Mouse (Mus musculus) CD4-positive, CD25-positive, alpha-beta regulatory T cell, adult 2 months (primary cell): ENCODE data around the gene Fgfr3.

Source experiments
- DNase-seq: peaks from one replicate; pipeline ENCODE4 v3.0.0-alpha.2; 2012; ENCODE audit warnings: low read depth, low spot score

Gene Fgfr3

GRCm38 (mm10) chr5:33721541-33722265 lies at the start of gene Fgfr3:
TSS of gene Fgfr3 (plus strand) at chr5:33721674.
- peak; percentile 62 for DNase-seq

GRCm38 (mm10) chr5:33674439-33674838 lies 47.0 kb upstream of the Fgfr3 start:
- no peak for DNase-seq

GRCm38 (mm10) chr5:33675964-33676363 lies 45.5 kb upstream of the Fgfr3 start:
- DNase-seq, result peak; percentile 54

GRCm38 (mm10) chr5:33678244-33678643 lies 43.2 kb upstream of the Fgfr3 start:
- DNase-seq, result no peak

GRCm38 (mm10) chr5:33681044-33681443 lies 40.4 kb upstream of the Fgfr3 start:
- peak; percentile 18 for DNase-seq

GRCm38 (mm10) chr5:33681611-33682388 lies 39.7 kb upstream of the Fgfr3 start:
- DNase-seq, result peak; percentile 48

GRCm38 (mm10) chr5:33682963-33683362 lies 38.5 kb upstream of the Fgfr3 start:
- DNase-seq, result no peak

GRCm38 (mm10) chr5:33683897-33684652 lies 37.4 kb upstream of the Fgfr3 start:
- peak; percentile 40 for DNase-seq

GRCm38 (mm10) chr5:33684932-33685331 lies 36.5 kb upstream of the Fgfr3 start:
- DNase-seq, result no peak

- DNase-seq, result no peak
Observed at GRCm38 (mm10) chr5:33687142-33687541, 34.3 kb upstream of the Fgfr3 start.

GRCm38 (mm10) chr5:33688278-33689220 lies 32.9 kb upstream of the Fgfr3 start:
- no peak for DNase-seq

GRCm38 (mm10) chr5:33689221-33689844 lies 32.1 kb upstream of the Fgfr3 start:
- no peak for DNase-seq

GRCm38 (mm10) chr5:33689852-33690645 lies 31.4 kb upstream of the Fgfr3 start:
- no peak for DNase-seq

GRCm38 (mm10) chr5:33692393-33692792 lies 29.1 kb upstream of the Fgfr3 start:
- no peak for DNase-seq

- DNase-seq, result no peak
Observed at GRCm38 (mm10) chr5:33694461-33694847, 27.0 kb upstream of the Fgfr3 start.

- DNase-seq, result no peak
Observed at GRCm38 (mm10) chr5:33694848-33695717, 26.4 kb upstream of the Fgfr3 start.

GRCm38 (mm10) chr5:33695718-33696121 lies 25.8 kb upstream of the Fgfr3 start:
- DNase-seq, result no peak

GRCm38 (mm10) chr5:33696430-33696829 lies 25.0 kb upstream of the Fgfr3 start:
- DNase-seq, result no peak

- DNase-seq, result no peak
Observed at GRCm38 (mm10) chr5:33697534-33697933, 23.9 kb upstream of the Fgfr3 start.
